Mouse (Mus musculus) lung, embryonic 14.5 days (tissue): ENCODE data around the gene Itpa. TPM values are rescaled to one million over a fixed set of nuclear protein-coding genes. Genes with fewer than 3 reads are reported as not detected.

ENCODE experiments used
- ATAC-seq: fragments of 200-750 bp; cut with Nextera tagmentation; 2 replicates; pipeline ENCODE4 v1.8.0; 2017; ENCODE audit warnings: mild to moderate bottlenecking, moderate TSS enrichment, moderate library complexity; ENCODE audit not compliant: insufficient read depth
- DNase-seq: peaks from one replicate; pipeline ENCODE4 v3.0.0-alpha.2; 2015
- H3K27ac ChIP-seq: fragments of 300-500 bp; sonication (generic); 2 replicates; pipeline ENCODE4 v1.5.1; 2014; ENCODE audit warnings: low read depth, mild to moderate bottlenecking, moderate library complexity
- H3K27me3 ChIP-seq: fragments of 300-500 bp; sonication (generic); 2 replicates; pipeline ENCODE4 v1.6.1; 2014; ENCODE audit warnings: low read length, control low read depth; ENCODE audit not compliant: insufficient read depth
- H3K36me3 ChIP-seq: fragments of 300-500 bp; sonication (generic); 2 replicates; pipeline ENCODE4 v1.6.1; 2014; ENCODE audit warnings: control low read depth; ENCODE audit not compliant: insufficient read depth
- H3K4me1 ChIP-seq: fragments of 300-500 bp; sonication (generic); 2 replicates; pipeline ENCODE4 v1.6.1; 2014; ENCODE audit warnings: antibody characterized with exemption, control low read depth; ENCODE audit not compliant: insufficient read depth
- H3K4me2 ChIP-seq: fragments of 300-500 bp; sonication (generic); 2 replicates; pipeline ENCODE4 v1.6.1; 2014; ENCODE audit warnings: mild to moderate bottlenecking
- H3K4me3 ChIP-seq: fragments of 300-500 bp; sonication (generic); 2 replicates; pipeline ENCODE4 v1.5.1; 2014; ENCODE audit warnings: low read depth, low read length
- H3K9ac ChIP-seq: fragments of 300-500 bp; sonication (generic); 2 replicates; pipeline ENCODE4 v1.6.1; 2014
- H3K9me3 ChIP-seq: fragments of 300-500 bp; sonication (generic); 2 replicates; pipeline ENCODE4 v1.6.1; 2016; ENCODE audit warnings: low read depth, low read length, control low read depth
- CTCF ChIP-seq: IDR thresholded peaks from 2 replicates; pipeline ENCODE4 v1.5.1; 2016; ENCODE audit warnings: antibody characterized with exemption, low read depth
- whole genome bisulfite sequencing: fragments of 180-500 bp; shearing (Covaris S2); extraction: QIAGEN DNeasy Blood & Tissue Kit; methylation state at CpG from one replicate; pipeline ENCODE4 v1.1.7; 2014; 5-methylcytosine and 5-hydroxymethylcytosine counted together
- polyA plus RNA-seq: library from polyadenylated mRNA; unstranded; fragments of >200 nt; fragmentation: Nextera tagmentation; extraction: Ambion mirVana; gene quantifications from 2 replicates; pipeline ENCODE4 v1.2.1, GENCODE M21; 2014

Itpa gene
- polyA plus RNA-seq, 1 experiment from 2014 or later: 108 TPM

DNA sequence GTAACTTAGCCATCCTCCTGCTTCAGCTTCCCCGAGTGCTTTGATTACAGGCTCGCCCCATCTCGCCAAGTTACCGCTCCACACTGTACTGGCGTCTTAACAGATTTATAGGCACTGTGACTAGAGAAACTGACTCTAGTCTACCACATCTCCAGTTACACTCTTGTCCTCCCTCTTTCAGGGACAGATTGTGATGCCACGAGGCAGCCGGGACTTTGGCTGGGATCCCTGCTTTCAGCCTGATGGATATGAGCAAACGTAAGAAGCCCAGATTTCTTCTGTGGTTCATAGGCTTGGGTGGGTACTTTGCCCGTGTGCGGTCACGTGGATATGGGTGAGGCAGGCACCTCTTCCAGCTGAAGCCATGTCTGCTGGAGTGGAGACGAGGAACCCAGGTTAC is 11.7 kb downstream of the Itpa start:
- no peaks in the 10 kb centered on the region for H3K27me3 ChIP-seq
- no peaks in the 10 kb centered on the region for H3K9me3 ChIP-seq
- H3K36me3 ChIP-seq: peaks cover 96% of the 10 kb centered on the region
- no peak for TF ChIP-seq CTCF
- no peaks in the 10 kb centered on the region for H3K4me1 ChIP-seq
- 95% methylated on average over 12 of the region's 12 CpGs for WGBS
- no peak overlapping the region for H3K4me2 ChIP-seq
- ATAC-seq (no peak), DNase-seq (no peak)
- H3K27ac ChIP-seq: no peak overlapping the region
- H3K9ac ChIP-seq: no peak overlapping the region
- H3K4me3 ChIP-seq: no peak overlapping the region

DNA sequence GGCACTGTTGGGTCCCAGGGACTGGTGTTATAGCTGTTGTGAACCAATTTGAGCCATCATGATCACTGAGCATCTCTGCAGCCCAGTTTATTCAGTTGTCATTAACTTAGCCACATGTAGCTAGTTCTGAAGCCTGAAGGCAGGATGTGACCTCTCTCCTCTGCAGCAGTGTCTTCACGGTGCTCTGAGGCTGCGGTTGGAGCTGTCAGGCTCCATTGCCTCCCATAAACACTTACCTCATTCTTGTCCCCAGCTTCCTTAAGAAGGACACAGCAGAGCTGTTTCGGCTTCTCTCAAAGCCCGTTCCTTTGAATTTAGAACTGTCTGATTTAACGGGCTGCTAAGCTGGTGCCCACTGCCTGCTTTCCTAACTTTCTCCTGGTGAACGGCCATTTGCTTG is 12.5 kb downstream of the Itpa start:
- Histone ChIP-seq H3K27me3 (no peaks in the 10 kb centered on the region), H3K4me2 (no peak overlapping the region), H3K27ac (no peak overlapping the region), H3K36me3 (peaks cover 95% of the 10 kb centered on the region), H3K4me3 (no peak overlapping the region), H3K9ac (no peak overlapping the region), H3K9me3 (no peaks in the 10 kb centered on the region), H3K4me1 (no peaks in the 10 kb centered on the region)
- TF ChIP-seq CTCF: no peak
- ATAC-seq (no peak), DNase-seq (no peak)
- WGBS: 93% methylated on average over 6 of the region's 6 CpGs

GRCm38 (mm10) chr2:130681531-130681930 is 14.1 kb downstream of the Itpa start:
- no peak overlapping the region for H3K9ac ChIP-seq
- H3K4me3 ChIP-seq: no peak overlapping the region
- H3K36me3 ChIP-seq: peaks cover 82% of the 10 kb centered on the region
- H3K4me2 ChIP-seq: no peak overlapping the region
- H3K27me3 ChIP-seq: no peaks in the 10 kb centered on the region
- no peak overlapping the region for H3K27ac ChIP-seq
- no peaks in the 10 kb centered on the region for H3K9me3 ChIP-seq
- WGBS: 83% methylated on average over 3 of the region's 3 CpGs
- no peak for DNase-seq
- no peak for ATAC-seq
- TF ChIP-seq CTCF: no peak
- no peaks in the 10 kb centered on the region for H3K4me1 ChIP-seq

GRCm38 (mm10) chr2:130685426-130685825 is 18.0 kb downstream of the Itpa start:
- 90% methylated on average over 9 of the region's 9 CpGs for WGBS
- Histone ChIP-seq H3K4me3 (no peak overlapping the region), H3K9ac (no peak overlapping the region), H3K27ac (no peak overlapping the region), H3K9me3 (no peaks in the 10 kb centered on the region), H3K4me2 (no peak overlapping the region), H3K4me1 (no peaks in the 10 kb centered on the region), H3K27me3 (no peaks in the 10 kb centered on the region), H3K36me3 (peaks cover 43% of the 10 kb centered on the region)
- ATAC-seq (no peak), DNase-seq (no peak)
- no peak for TF ChIP-seq CTCF

- no peaks in the 10 kb centered on the region for H3K4me1 ChIP-seq
- H3K36me3 ChIP-seq: peaks cover 11% of the 10 kb centered on the region; the same call in 1 of the 2 replicates
- ATAC-seq (no peak), DNase-seq (no peak)
- no peak overlapping the region for H3K9ac ChIP-seq
- 74% methylated on average over 2 of the region's 2 CpGs for WGBS
- H3K9me3 ChIP-seq: no peaks in the 10 kb centered on the region
- H3K4me3 ChIP-seq: no peak overlapping the region
- no peak for TF ChIP-seq CTCF
- no peaks in the 10 kb centered on the region for H3K27me3 ChIP-seq
- no peak overlapping the region for H3K4me2 ChIP-seq
- no peak overlapping the region for H3K27ac ChIP-seq
These were observed 21.6 kb downstream of the Itpa start for GRCm38 (mm10) chr2:130689011-130689410.

DNA sequence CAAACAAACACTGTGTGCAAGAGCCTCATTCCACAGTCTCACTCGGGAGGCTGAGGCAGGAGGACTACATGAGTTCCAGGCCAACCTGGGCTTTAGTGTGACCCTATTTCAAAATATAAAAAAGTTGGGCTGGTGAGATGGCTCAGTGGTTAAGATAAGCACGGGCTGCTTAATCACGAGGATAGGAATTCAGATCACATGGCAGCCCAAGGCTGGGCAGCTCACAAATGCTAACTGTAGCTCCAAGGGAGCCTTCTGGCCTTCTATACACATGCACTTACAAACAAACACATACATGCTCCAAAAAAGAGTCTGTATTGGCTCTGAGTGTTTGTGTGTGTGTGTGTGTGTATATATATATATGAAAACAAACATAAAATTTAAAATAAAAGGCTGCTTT is 26.2 kb downstream of the Itpa start:
- peaks cover 35% of the 10 kb centered on the region for H3K27me3 ChIP-seq
- TF ChIP-seq CTCF: no peak
- ATAC-seq (no peak), DNase-seq (no peak)
- H3K4me3 ChIP-seq: no peak overlapping the region
- no peaks in the 10 kb centered on the region for H3K9me3 ChIP-seq
- 39% methylated on average over 3 of the region's 3 CpGs for WGBS
- H3K27ac ChIP-seq: no peak overlapping the region
- H3K4me2 ChIP-seq: no peak overlapping the region
- no peaks in the 10 kb centered on the region for H3K36me3 ChIP-seq
- H3K9ac ChIP-seq: no peak overlapping the region
- H3K4me1 ChIP-seq: no peaks in the 10 kb centered on the region

DNA sequence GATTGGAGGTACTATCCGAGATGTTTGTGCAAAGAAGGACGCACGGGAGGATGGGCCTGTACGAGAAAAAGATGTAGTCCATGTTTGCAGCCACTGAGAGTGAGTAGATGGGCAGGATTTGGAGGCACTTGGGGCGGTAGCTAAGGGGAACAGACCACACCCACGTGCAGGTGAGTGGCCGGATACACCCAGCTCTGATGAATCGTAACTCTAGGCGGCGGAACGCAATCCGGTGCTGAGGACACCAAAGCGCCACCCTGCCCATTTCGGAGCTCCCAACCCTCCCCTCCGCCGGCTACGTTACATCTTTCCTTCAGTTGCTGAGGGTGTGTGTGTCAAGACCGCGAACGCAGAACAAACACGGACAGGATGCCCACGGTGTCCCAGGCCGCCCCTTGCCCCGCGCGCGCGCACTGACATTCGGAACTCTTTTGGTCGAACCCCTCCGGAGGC is 29.3 kb downstream of the Itpa start:
- TF ChIP-seq CTCF: no peak
- ATAC-seq (peak; percentile 33; the same call in 1 of the 2 replicates), DNase-seq (peak; percentile 53)
- H3K4me3 ChIP-seq: peak overlapping the region; percentile 58
- no peak overlapping the region for H3K27ac ChIP-seq
- no peaks in the 10 kb centered on the region for H3K9me3 ChIP-seq
- under 1% methylated on average over 31 of the region's 31 CpGs for WGBS
- H3K36me3 ChIP-seq: no peaks in the 10 kb centered on the region
- peak overlapping the region; percentile 100 for H3K4me2 ChIP-seq
- H3K9ac ChIP-seq: peak overlapping the region; percentile 50
- H3K4me1 ChIP-seq: no peaks in the 10 kb centered on the region
- peaks cover 41% of the 10 kb centered on the region for H3K27me3 ChIP-seq

GRCm38 (mm10) chr2:130697153-130697810 is 29.9 kb downstream of the Itpa start, which contains the start of gene Slc4a11:
Gene Slc4a11, minus strand, starts transcription at chr2:130697519.
- Histone ChIP-seq H3K27me3 (peaks cover 41% of the 10 kb centered on the region), H3K27ac (no peak within 1 kb of the TSS), H3K9me3 (no peaks in the 10 kb centered on the region), H3K36me3 (no peaks in the 10 kb centered on the region), H3K4me2 (peak within 1 kb of the TSS; percentile 100), H3K4me1 (no peaks in the 10 kb centered on the region), H3K4me3 (peak within 1 kb of the TSS; percentile 58), H3K9ac (peak within 1 kb of the TSS; percentile 50)
- DNase-seq (peak; percentile 65), ATAC-seq (peak; percentile 84)
- under 1% methylated on average over 65 of the region's 65 CpGs for WGBS
- no peak for TF ChIP-seq CTCF
